Mouse (Mus musculus) layer of hippocampus, postnatal 25 days (tissue): ENCODE results near the gene Trim10. TPM values are rescaled to one million over a fixed set of nuclear protein-coding genes. Genes with fewer than 3 reads are reported as not detected.

Source experiments
- DNase-seq, 2 experiments: peaks; one replicate each; pipeline ENCODE4 v3.0.0; 2022; ENCODE audit warnings: mixed read lengths in 2 of 2, low spot score in 1 of 2; ENCODE audit errors: extremely low spot score in 1 of 2
- total RNA-seq, 2 experiments: library from RNA; stranded (reverse); gene quantifications; 2 replicates each; pipeline ENCODE4 v1.2.3; 2021

Gene Trim10
- total RNA-seq, 2 experiments from 2014 or later = 0.12 TPM; not detected in 1

GRCm38 (mm10) chr17:36903651-36904050 lies 34.3 kb downstream of the Trim10 start:
- DNase-seq = no peak

GRCm38 (mm10) chr17:36908235-36908634 lies 38.9 kb downstream of the Trim10 start:
- no peak for DNase-seq

DNA sequence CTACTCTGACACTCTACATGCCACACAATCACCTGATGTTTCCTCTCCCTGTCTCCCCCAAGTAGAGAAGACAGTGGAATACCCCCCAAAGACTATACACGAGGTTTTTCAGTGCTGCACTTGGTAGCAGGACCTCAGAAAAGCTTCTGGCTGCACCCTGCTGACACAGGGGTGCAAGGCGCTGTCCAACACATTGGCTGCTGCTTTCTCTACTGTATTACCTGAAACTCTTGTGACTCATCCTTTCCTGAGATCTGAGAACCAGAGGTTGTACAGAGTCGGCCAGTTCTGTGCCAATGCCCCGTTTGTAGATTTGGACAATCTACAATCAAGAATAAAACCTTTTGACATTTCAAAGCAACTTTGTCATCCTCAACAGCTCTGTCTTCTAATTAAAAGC lies 40.4 kb downstream of the Trim10 start:
- no peak for DNase-seq

- no peak for DNase-seq
These were observed 42.7 kb downstream of the Trim10 start for GRCm38 (mm10) chr17:36912031-36912430.

GRCm38 (mm10) chr17:36914108-36914507 lies 44.7 kb downstream of the Trim10 start:
- DNase-seq = peak; percentile 60 to 89

GRCm38 (mm10) chr17:36915076-36915475 lies 45.7 kb downstream of the Trim10 start:
- peak; percentile 51 to 83 for DNase-seq

- DNase-seq = no peak
These were observed 50.9 kb downstream of the Trim10 start for GRCm38 (mm10) chr17:36920239-36920638.

DNA sequence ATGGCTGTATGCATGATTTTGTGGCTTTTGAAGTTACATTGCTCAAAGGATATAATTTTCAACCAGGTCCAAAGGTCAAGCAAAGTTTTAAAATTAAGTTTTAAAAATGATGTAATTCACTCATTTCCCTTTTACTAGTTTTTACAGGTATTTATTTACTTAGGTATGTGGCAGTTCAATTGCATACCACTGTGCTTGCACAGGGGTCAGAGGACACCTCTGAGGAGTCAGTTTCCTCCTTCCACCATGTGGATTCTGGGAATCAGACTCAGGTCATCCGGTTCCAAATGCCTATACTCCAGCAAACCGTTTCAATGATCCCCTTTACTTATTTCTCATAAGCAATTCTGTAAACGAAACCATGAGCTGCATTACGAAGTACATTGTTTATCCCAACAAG lies 53.3 kb downstream of the Trim10 start:
- DNase-seq = no peak

- no peak for DNase-seq
These were observed 54.1 kb downstream of the Trim10 start for GRCm38 (mm10) chr17:36923491-36923890.

Other genes starting within 250 kb of the Trim10 start
- gene H2-M9, start 226.9 kb upstream of the Trim10 start, total RNA-seq = not detected
- gene H2-M1, start 197.4 kb upstream of the Trim10 start, total RNA-seq = not detected
- gene H2-M10.5, start 96.7 kb upstream of the Trim10 start, total RNA-seq = not detected
- gene H2-M10.6, start 57.4 kb upstream of the Trim10 start, total RNA-seq = not detected
- gene Trim26, start 32.4 kb upstream of the Trim10 start, total RNA-seq = 10 to 100 TPM; 21.0 to 21.5 TPM
- gene Trim15, start 2.4 kb upstream of the Trim10 start, total RNA-seq = not detected
- not detected for gene Trim40, start 20.5 kb downstream of the Trim10 start, total RNA-seq
- under 1 TPM in 1 of 2 experiments, not detected in 1; 0.15 TPM for gene Trim31, start 28.5 kb downstream of the Trim10 start, total RNA-seq
- gene Rnf39, start 73.3 kb downstream of the Trim10 start, total RNA-seq = 1 to 10 TPM; 3.2 to 6.4 TPM
- 100 to 1,000 TPM; 122 to 145 TPM for gene Ppp1r11, start 82.2 kb downstream of the Trim10 start, total RNA-seq
- 10 to 100 TPM; 36.1 to 39.9 TPM for gene Znrd1, start 89.0 kb downstream of the Trim10 start, total RNA-seq
- 1 to 10 TPM; 5.6 to 7.1 TPM for gene Znrd1as, start 89.0 kb downstream of the Trim10 start, total RNA-seq
- gene 2410137M14Rik, start 111.7 kb downstream of the Trim10 start, total RNA-seq = under 1 TPM in 1 of 2 experiments, not detected in 1; 0.32 TPM
- 1 to 10 TPM; 1.2 TPM for gene H2-M5, start 120.0 kb downstream of the Trim10 start, total RNA-seq
- gene Zfp57, start 131.6 kb downstream of the Trim10 start, total RNA-seq = 10 to 100 TPM; 14.5 to 21.7 TPM
- 100 to 1,000 TPM in 1 of 2 experiments, 10 to 100 TPM in 1; 96.8 to 121 TPM for gene Mog, start 153.8 kb downstream of the Trim10 start, total RNA-seq
- gene Gabbr1, start 176.4 kb downstream of the Trim10 start, total RNA-seq = 100 to 1,000 TPM; 706 to 708 TPM
- under 1 TPM in 1 of 2 experiments, not detected in 1; 0.14 TPM for gene Olfr90, start 218.9 kb downstream of the Trim10 start, total RNA-seq
- gene Olfr91, start 228.7 kb downstream of the Trim10 start, total RNA-seq = not detected